Mouse (Mus musculus) lung, postnatal 0 days (tissue): ENCODE data around the gene Hsp90ab1. TPM values are rescaled to one million over a fixed set of nuclear protein-coding genes. Genes with fewer than 3 reads are reported as not detected.

Source experiments
- ATAC-seq: fragments of 200-750 bp; cut with Nextera tagmentation; 2 replicates; pipeline ENCODE4 v1.8.0; 2017; ENCODE audit warnings: moderate library complexity
- DNase-seq: peaks from one replicate; pipeline ENCODE4 v3.0.0-alpha.2; 2016; ENCODE audit warnings: low spot score
- H3K27ac ChIP-seq: fragments of 300-500 bp; sonication (generic); 2 replicates; pipeline ENCODE4 v1.5.1; 2014; ENCODE audit warnings: antibody characterized with exemption, mild to moderate bottlenecking, low read length, mixed read lengths
- H3K27me3 ChIP-seq: fragments of 300-500 bp; sonication (generic); replicated peaks from 2 replicates; pipeline ENCODE4 v1.6.1; 2014; ENCODE audit warnings: low read length, mixed read lengths; ENCODE audit not compliant: insufficient read depth
- H3K36me3 ChIP-seq: fragments of 300-500 bp; sonication (generic); 2 replicates; pipeline ENCODE4 v1.6.1; 2014; ENCODE audit warnings: low read length, mixed read lengths; ENCODE audit not compliant: insufficient read depth
- H3K4me1 ChIP-seq: fragments of 300-500 bp; sonication (generic); 2 replicates; pipeline ENCODE4 v1.6.1; 2014; ENCODE audit warnings: antibody characterized with exemption, low read depth, low read length, mixed read lengths; ENCODE audit not compliant: insufficient read depth
- H3K4me2 ChIP-seq: fragments of 300-500 bp; sonication (generic); replicated peaks from 2 replicates; pipeline ENCODE4 v1.6.1; 2014; ENCODE audit warnings: low read depth, mild to moderate bottlenecking, low read length, moderate library complexity, mixed read lengths
- H3K4me3 ChIP-seq: fragments of 300-500 bp; sonication (generic); 2 replicates; pipeline ENCODE4 v1.5.1; 2014; ENCODE audit warnings: low read depth, low read length
- H3K9ac ChIP-seq: fragments of 300-500 bp; sonication (generic); replicated peaks from 2 replicates; pipeline ENCODE4 v1.6.1; 2014; ENCODE audit warnings: low read depth, mild to moderate bottlenecking
- H3K9me3 ChIP-seq: fragments of 300-500 bp; sonication (generic); 2 replicates; pipeline ENCODE4 v1.6.1; 2016; ENCODE audit warnings: low read length, mixed read lengths
- CTCF ChIP-seq: IDR thresholded peaks from 2 replicates; pipeline ENCODE4 v1.5.1; 2016; ENCODE audit warnings: antibody characterized with exemption, mild to moderate bottlenecking
- EP300 ChIP-seq: IDR thresholded peaks from 2 replicates; pipeline ENCODE4 v1.6.1; 2016; ENCODE audit warnings: antibody characterized with exemption, mild to moderate bottlenecking, control low read depth
- WGBS: fragments of 180-500 bp; shearing (Covaris S2); extraction: QIAGEN DNeasy Blood & Tissue Kit; methylation state at CpG from one replicate; pipeline ENCODE4 v1.1.7; 2014; 5-methylcytosine and 5-hydroxymethylcytosine counted together
- polyA plus RNA-seq: library from polyadenylated mRNA; unstranded; fragments of >200 nt; fragmentation: Nextera tagmentation; extraction: Ambion mirVana; gene quantifications from 2 replicates; pipeline ENCODE4 v1.2.1, GENCODE M21; 2015

The Hsp90ab1 gene
- polyA plus RNA-seq = 607 and 696 TPM in 2 replicates

- H3K4me3 ChIP-seq = peak within 1 kb of the TSS; percentile 96
- peaks cover 2% of the 10 kb centered on the region; the same call in 1 of the 2 replicates for H3K4me1 ChIP-seq
- H3K9ac ChIP-seq = peak within 1 kb of the TSS; percentile 65
- DNase-seq (peak; percentile 97), ATAC-seq (peak; percentile 83)
- H3K27ac ChIP-seq = peak within 1 kb of the TSS; percentile 97
- no peaks in the 10 kb centered on the region for H3K9me3 ChIP-seq
- H3K4me2 ChIP-seq = peak within 1 kb of the TSS; percentile 86
- TF ChIP-seq EP300 (no peak), CTCF (no peak)
- H3K36me3 ChIP-seq = peaks cover 32% of the 10 kb centered on the region
- WGBS = 2% methylated on average over 35 of the region's 41 CpGs
- H3K27me3 ChIP-seq = no peaks in the 10 kb centered on the region
Observed at GRCm38 (mm10) chr17:45573087-45573779, at the start of gene Hsp90ab1. Gene Hsp90ab1, minus strand, starts transcription at chr17:45573271.

GRCm38 (mm10) chr17:45619386-45620256, 46.5 kb upstream of the Hsp90ab1 start:
- TF ChIP-seq EP300 (no peak; the same call in 1 of the 2 replicates), CTCF (no peak)
- no peaks in the 10 kb centered on the region; the same call in 1 of the 2 replicates for H3K4me1 ChIP-seq
- no peaks in the 10 kb centered on the region for H3K36me3 ChIP-seq
- H3K9me3 ChIP-seq = no peaks in the 10 kb centered on the region
- H3K27me3 ChIP-seq = no peaks in the 10 kb centered on the region
- DNase-seq = peak; percentile 48
- 20% methylated on average over 20 of the region's 20 CpGs for WGBS
- 0 out of 2 replicates have a peak overlapping the region, but pooled peaks have one; percentile 3 for H3K9ac ChIP-seq
- H3K27ac ChIP-seq = peak overlapping the region; percentile 55
- ATAC-seq = peak; percentile 80
- no peak overlapping the region for H3K4me3 ChIP-seq
- peak overlapping the region; percentile 32 for H3K4me2 ChIP-seq

GRCm38 (mm10) chr17:45618941-45619385, 45.9 kb upstream of the Hsp90ab1 start:
- H3K36me3 ChIP-seq = no peaks in the 10 kb centered on the region
- ATAC-seq (peak; percentile 91), DNase-seq (peak; percentile 62)
- 0 out of 2 replicates have a peak overlapping the region, but pooled peaks have one; percentile 3 for H3K9ac ChIP-seq
- peak overlapping the region; percentile 32 for H3K4me2 ChIP-seq
- peak overlapping the region; percentile 55 for H3K27ac ChIP-seq
- no peaks in the 10 kb centered on the region; the same call in 1 of the 2 replicates for H3K4me1 ChIP-seq
- H3K9me3 ChIP-seq = no peaks in the 10 kb centered on the region
- H3K27me3 ChIP-seq = no peaks in the 10 kb centered on the region
- TF ChIP-seq CTCF = no peak
- H3K4me3 ChIP-seq = no peak overlapping the region
- 19% methylated on average over 8 of the region's 8 CpGs for whole genome bisulfite sequencing

GRCm38 (mm10) chr17:45617655-45618054, 44.6 kb upstream of the Hsp90ab1 start:
- no peak for DNase-seq
- no peak overlapping the region for H3K4me2 ChIP-seq
- no peak for TF ChIP-seq CTCF
- no peak for TF ChIP-seq EP300
- H3K4me3 ChIP-seq = no peak overlapping the region
- H3K9ac ChIP-seq = no peak overlapping the region
- no peaks in the 10 kb centered on the region for H3K9me3 ChIP-seq
- H3K27me3 ChIP-seq = no peaks in the 10 kb centered on the region
- 86% methylated on average over 6 of the region's 6 CpGs for WGBS
- no peak for ATAC-seq
- no peak overlapping the region for H3K27ac ChIP-seq
- H3K4me1 ChIP-seq = no peaks in the 10 kb centered on the region; the same call in 1 of the 2 replicates
- no peaks in the 10 kb centered on the region for H3K36me3 ChIP-seq

GRCm38 (mm10) chr17:45616679-45617078, 43.6 kb upstream of the Hsp90ab1 start:
- no peak overlapping the region for H3K9ac ChIP-seq
- ATAC-seq (no peak), DNase-seq (no peak)
- H3K4me2 ChIP-seq = no peak overlapping the region
- no peak overlapping the region for H3K27ac ChIP-seq
- H3K36me3 ChIP-seq = no peaks in the 10 kb centered on the region
- no peaks in the 10 kb centered on the region for H3K27me3 ChIP-seq
- H3K9me3 ChIP-seq = no peaks in the 10 kb centered on the region
- WGBS = 79% methylated on average over 3 of the region's 3 CpGs
- TF ChIP-seq CTCF = no peak
- TF ChIP-seq EP300 = no peak
- H3K4me1 ChIP-seq = no peaks in the 10 kb centered on the region; the same call in 1 of the 2 replicates
- H3K4me3 ChIP-seq = no peak overlapping the region
